ENCODE assay signal across 8 mouse cellular contexts in the genomic region with DNA sequence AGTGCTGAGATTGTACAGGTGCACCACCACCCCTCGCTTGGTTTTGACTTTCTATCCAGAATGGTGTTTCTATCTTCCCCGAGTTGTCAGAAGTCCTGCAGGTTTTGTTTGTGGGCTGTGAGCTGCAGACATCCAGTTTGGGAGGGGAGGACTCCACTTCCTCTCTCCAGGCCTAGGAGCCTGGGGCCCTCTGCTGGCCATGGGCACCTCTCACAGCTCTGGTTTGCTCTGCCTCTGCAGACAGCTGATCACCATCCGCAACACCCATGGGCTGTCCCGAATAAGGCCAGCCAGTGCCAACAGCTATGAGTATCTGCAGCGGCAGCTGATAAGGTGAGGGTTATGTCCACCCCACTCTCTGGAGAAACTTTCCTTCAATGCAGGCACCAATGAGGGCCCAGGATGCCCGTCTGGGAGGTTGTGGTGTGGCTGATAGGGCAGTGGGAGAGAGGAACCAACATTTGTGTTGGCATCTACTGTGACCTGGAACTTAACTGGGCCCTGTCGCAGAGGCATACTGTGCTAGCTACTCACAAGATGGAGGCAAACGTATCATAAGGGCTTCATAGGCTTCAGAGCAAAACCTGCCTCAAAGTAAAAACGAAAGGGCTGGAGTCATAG. TPM values are rescaled to one million over a fixed set of nuclear protein-coding genes. Genes with fewer than 3 reads are reported as not detected.
DNase-seq lines count a peak whose midpoint lies in the region; ATAC-seq and TF ChIP-seq lines count a peak whose summit lies in the region.

No protein-coding gene starts in this region.

- ATAC-seq in embryonic facial prominence, embryonic 15.5 days (ENCODE audit: insufficient number of reproducible peaks, low FRiP score, low TSS enrichment, low read depth), result 0 out of 2 replicates have a peak, but pooled peaks have one; percentile 26
- ATAC-seq in kidney, embryonic 16.5 days (ENCODE audit: low FRiP score, low TSS enrichment), result peak; percentile 81; the same call in 1 of the 2 replicates
- ATAC-seq in liver, embryonic 14.5 days (ENCODE audit: insufficient read depth), result peak; percentile 69; the same call in 1 of the 2 replicates
- ATAC-seq in stomach, embryonic 16.5 days (ENCODE audit: insufficient read depth, low FRiP score), result peak; percentile 89

- no peak overlapping the region for H3K27ac ChIP-seq in embryonic facial prominence, embryonic 15.5 days (replicated peaks)
- no peak overlapping the region for H3K27ac ChIP-seq in heart, embryonic 10.5 days
- H3K27ac ChIP-seq in kidney, embryonic 16.5 days (ENCODE audit: low read length), result no peak overlapping the region
- no peak overlapping the region for H3K27ac ChIP-seq in liver, embryonic 14.5 days
- H3K27ac ChIP-seq in stomach, embryonic 16.5 days (ENCODE audit: low read length), result no peak overlapping the region

- H3K4me3 ChIP-seq in embryonic facial prominence, embryonic 15.5 days (replicated peaks), result no peak overlapping the region
- H3K4me3 ChIP-seq in heart, embryonic 10.5 days, result no peak overlapping the region
- no peak overlapping the region for H3K4me3 ChIP-seq in kidney, embryonic 16.5 days (ENCODE audit: low read length)
- no peak overlapping the region for H3K4me3 ChIP-seq in liver, embryonic 14.5 days (ENCODE audit: insufficient read depth in 1 of 2, low read depth in 2 of 2, low read length in 2 of 2)
- no peak overlapping the region for H3K4me3 ChIP-seq in stomach, embryonic 16.5 days (replicated peaks; ENCODE audit: low read length)

- DNase-seq in A20 (ENCODE audit: low read depth, low spot score), result peak; percentile 70
- peak; percentile 78 to 93 for DNase-seq in adrenal gland, adult (ENCODE audit: inconsistent age in 2 of 2, low spot score in 1 of 2)
- peak; percentile 91 for DNase-seq in heart, embryonic 10.5 days (ENCODE audit: low spot score)
- DNase-seq in liver, embryonic 14.5 days (ENCODE audit: low read depth in 3 of 3, low spot score in 3 of 3), result peak in 1 of 3 experiments; percentile 37
- peak; percentile 38 to 64 for DNase-seq in natural killer cell, adult 2 months (ENCODE audit: low spot score in 2 of 2)

- no peak for TF ChIP-seq EP300 in liver, embryonic 14.5 days (IDR thresholded peaks at IDR 0.05; ENCODE audit: low read depth)

- no peaks in the 10 kb centered on the region for H3K9me3 ChIP-seq in embryonic facial prominence, embryonic 15.5 days (replicated peaks)
- no peaks in the 10 kb centered on the region for H3K9me3 ChIP-seq in heart, embryonic 10.5 days
- no peaks in the 10 kb centered on the region for H3K9me3 ChIP-seq in kidney, embryonic 16.5 days (ENCODE audit: low read length)
- H3K9me3 ChIP-seq in liver, embryonic 14.5 days (ENCODE audit: control insufficient read depth, low read length), result no peaks in the 10 kb centered on the region
- no peaks in the 10 kb centered on the region for H3K9me3 ChIP-seq in stomach, embryonic 16.5 days (replicated peaks; ENCODE audit: control insufficient read depth, low read length)

- 53% methylated on average over 9 of the region's 9 CpGs for WGBS in embryonic facial prominence, embryonic 15.5 days
- 40% methylated on average over 9 of the region's 9 CpGs for WGBS in heart, embryonic 10.5 days
- WGBS in kidney, embryonic 16.5 days, result 48% methylated on average over 9 of the region's 9 CpGs
- WGBS in liver, embryonic 14.5 days (ENCODE audit: insufficient replicate concordance), result 31% methylated on average over 9 of the region's 9 CpGs
- WGBS in stomach, embryonic 16.5 days, result 46% methylated on average over 9 of the region's 9 CpGs

- H3K9ac ChIP-seq in embryonic facial prominence, embryonic 15.5 days, result no peak overlapping the region
- no peak overlapping the region for H3K9ac ChIP-seq in kidney, embryonic 16.5 days (replicated peaks; ENCODE audit: low read length)
- no peak overlapping the region for H3K9ac ChIP-seq in liver, embryonic 14.5 days (replicated peaks)
- peak overlapping the region; percentile 43; the same call in 1 of the 2 replicates for H3K9ac ChIP-seq in stomach, embryonic 16.5 days (ENCODE audit: low read length)

- H3K4me2 ChIP-seq in embryonic facial prominence, embryonic 15.5 days (replicated peaks), result no peak overlapping the region
- no peak overlapping the region for H3K4me2 ChIP-seq in kidney, embryonic 16.5 days (replicated peaks; ENCODE audit: low read depth, low read length)
- H3K4me2 ChIP-seq in liver, embryonic 14.5 days (ENCODE audit: low read depth), result no peak overlapping the region
- H3K4me2 ChIP-seq in stomach, embryonic 16.5 days (ENCODE audit: low read depth, low read length), result no peak overlapping the region

- H3K27me3 ChIP-seq in embryonic facial prominence, embryonic 15.5 days, result no peaks in the 10 kb centered on the region
- H3K27me3 ChIP-seq in heart, embryonic 10.5 days (ENCODE audit: insufficient read depth, poor library complexity, severe bottlenecking), result 0 out of 2 replicates have a peak, but pooled peaks cover 6% of the 10 kb centered on the region
- no peaks in the 10 kb centered on the region for H3K27me3 ChIP-seq in kidney, embryonic 16.5 days (ENCODE audit: insufficient read depth, low read length)
- no peaks in the 10 kb centered on the region for H3K27me3 ChIP-seq in liver, embryonic 14.5 days (ENCODE audit: control insufficient read depth, insufficient read depth, low read length)
- H3K27me3 ChIP-seq in stomach, embryonic 16.5 days (ENCODE audit: control insufficient read depth, insufficient read depth, low read length), result no peaks in the 10 kb centered on the region

- peaks cover 9% of the 10 kb centered on the region; the same call in 1 of the 2 replicates for H3K4me1 ChIP-seq in embryonic facial prominence, embryonic 15.5 days
- H3K4me1 ChIP-seq in heart, embryonic 10.5 days, result peaks cover 22% of the 10 kb centered on the region
- peaks cover 3% of the 10 kb centered on the region; the same call in 1 of the 2 replicates for H3K4me1 ChIP-seq in kidney, embryonic 16.5 days (ENCODE audit: insufficient read depth, low read length)
- peaks cover 0 to 3% of the 10 kb centered on the region in 2 experiments; a peak in 1 of 4 replicates for H3K4me1 ChIP-seq in liver, embryonic 14.5 days (replicated peaks; ENCODE audit: control insufficient read depth in 2 of 2, insufficient read depth in 2 of 2, low read length in 1 of 2)
- peaks cover 4% of the 10 kb centered on the region; the same call in 1 of the 2 replicates for H3K4me1 ChIP-seq in stomach, embryonic 16.5 days (ENCODE audit: control insufficient read depth, insufficient read depth, low read length)

- TF ChIP-seq CTCF in liver, embryonic 14.5 days (IDR thresholded peaks at IDR 0.05; ENCODE audit: low read depth), result peak; percentile 86

- H3K36me3 ChIP-seq in embryonic facial prominence, embryonic 15.5 days, result no peaks in the 10 kb centered on the region
- no peaks in the 10 kb centered on the region for H3K36me3 ChIP-seq in heart, embryonic 10.5 days
- no peaks in the 10 kb centered on the region for H3K36me3 ChIP-seq in kidney, embryonic 16.5 days (ENCODE audit: insufficient read depth, low read length)
- H3K36me3 ChIP-seq in liver, embryonic 14.5 days (replicated peaks; ENCODE audit: control insufficient read depth, insufficient read depth, low read depth), result no peaks in the 10 kb centered on the region
- no peaks in the 10 kb centered on the region for H3K36me3 ChIP-seq in stomach, embryonic 16.5 days (ENCODE audit: control insufficient read depth, insufficient read depth, low read length)

RNA-seq across cellular contexts. Expression of a gene that starts 17.1 kb away (rescaled TPM):
- polyA plus RNA-seq in embryonic facial prominence, embryonic 15.5 days (2015; fragmentation: Nextera tagmentation; extraction: Ambion mirVana), result 43.8 and 51.3 TPM in 2 replicates
- 29.8 and 31.4 TPM in 2 replicates for polyA plus RNA-seq in heart, embryonic 10.5 days (2016; fragmentation: Nextera tagmentation; extraction: Ambion mirVana)
- 36.2 and 40.4 TPM in 2 replicates for polyA plus RNA-seq in kidney, embryonic 16.5 days (2015; fragmentation: Nextera tagmentation; extraction: Ambion mirVana)
- polyA plus RNA-seq in liver, embryonic 14.5 days (2012; rRNA removed), result 5.4 and 6.7 TPM in 2 replicates
- polyA plus RNA-seq in liver, embryonic 14.5 days (2014; fragmentation: Nextera tagmentation; extraction: Ambion mirVana), result 9.0 and 9.5 TPM in 2 replicates
- polyA plus RNA-seq in stomach, embryonic 16.5 days (2015; fragmentation: Nextera tagmentation; extraction: Ambion mirVana), result 31.5 and 36.3 TPM in 2 replicates

RNA-seq across cellular contexts. Expression of a gene that starts 23.1 kb away (rescaled TPM):
- 84.1 and 87.0 TPM in 2 replicates for polyA plus RNA-seq in embryonic facial prominence, embryonic 15.5 days (2015; fragmentation: Nextera tagmentation; extraction: Ambion mirVana)
- polyA plus RNA-seq in heart, embryonic 10.5 days (2016; fragmentation: Nextera tagmentation; extraction: Ambion mirVana), result 96.2 and 131 TPM in 2 replicates
- polyA plus RNA-seq in kidney, embryonic 16.5 days (2015; fragmentation: Nextera tagmentation; extraction: Ambion mirVana), result 113 and 117 TPM in 2 replicates
- 15.7 and 16.3 TPM in 2 replicates for polyA plus RNA-seq in liver, embryonic 14.5 days (2012; rRNA removed)
- 17.6 and 18.0 TPM in 2 replicates for polyA plus RNA-seq in liver, embryonic 14.5 days (2014; fragmentation: Nextera tagmentation; extraction: Ambion mirVana)
- 81.1 and 87.7 TPM in 2 replicates for polyA plus RNA-seq in stomach, embryonic 16.5 days (2015; fragmentation: Nextera tagmentation; extraction: Ambion mirVana)

RNA-seq across cellular contexts. Expression of a gene that starts 27.8 kb away (rescaled TPM):
- polyA plus RNA-seq in embryonic facial prominence, embryonic 15.5 days (2015; fragmentation: Nextera tagmentation; extraction: Ambion mirVana), result 0.32 and 0.63 TPM in 2 replicates
- 0.44 and 0.59 TPM in 2 replicates for polyA plus RNA-seq in heart, embryonic 10.5 days (2016; fragmentation: Nextera tagmentation; extraction: Ambion mirVana)
- polyA plus RNA-seq in kidney, embryonic 16.5 days (2015; fragmentation: Nextera tagmentation; extraction: Ambion mirVana), result 0.30 and 0.85 TPM in 2 replicates
- not detected in 2 replicates for polyA plus RNA-seq in liver, embryonic 14.5 days (2012; rRNA removed)
- not detected in 2 replicates for polyA plus RNA-seq in liver, embryonic 14.5 days (2014; fragmentation: Nextera tagmentation; extraction: Ambion mirVana)
- polyA plus RNA-seq in stomach, embryonic 16.5 days (2015; fragmentation: Nextera tagmentation; extraction: Ambion mirVana), result 0.27 and 0.47 TPM in 2 replicates

Comparison
In these comparisons a context has a peak if more than half of its experiments do, and no peak if none do; other contexts are left out.
1. ATAC-seq: peak in every context shown above with its lines; median percentile 89 in stomach, embryonic 16.5 days; 81 in kidney, embryonic 16.5 days; 69 in liver, embryonic 14.5 days; 26 in embryonic facial prominence, embryonic 15.5 days.